Mouse (Mus musculus): ENCODE measurements around the gene Hk1. TPM values are rescaled to one million over a fixed set of nuclear protein-coding genes. Genes with fewer than 3 reads are reported as not detected.

The Hk1 gene
- polyA plus RNA-seq, 1 experiment from 2014 or later, result 28.2 TPM

GRCm38 (mm10) chr10:62258298-62258697 is 121.4 kb downstream of the Hk1 start:
- Histone ChIP-seq H3K4me3 (ENCODE audit: low read depth, low read length) (no peak overlapping the region), H3K27ac (ENCODE audit: low read depth, low read length) (no peak overlapping the region), H3K27me3 (ENCODE audit: control insufficient read depth, insufficient read depth, low read length) (no peaks in the 10 kb centered on the region), H3K9ac (ENCODE audit: low read length) (no peak overlapping the region), H3K4me2 (ENCODE audit: low read depth, low read length, severe bottlenecking) (no peak overlapping the region), H3K36me3 (ENCODE audit: control insufficient read depth, insufficient read depth, low read length) (no peaks in the 10 kb centered on the region), H3K4me1 (replicated peaks; ENCODE audit: control insufficient read depth, insufficient read depth, low read length) (no peaks in the 10 kb centered on the region), H3K9me3 (ENCODE audit: control insufficient read depth, low read length) (no peaks in the 10 kb centered on the region)
- DNase-seq (ENCODE audit: low spot score) (no peak), ATAC-seq (replicated peaks; ENCODE audit: low FRiP score) (no peak)
- WGBS, result 94% methylated on average over 5 of the region's 5 CpGs

DNA sequence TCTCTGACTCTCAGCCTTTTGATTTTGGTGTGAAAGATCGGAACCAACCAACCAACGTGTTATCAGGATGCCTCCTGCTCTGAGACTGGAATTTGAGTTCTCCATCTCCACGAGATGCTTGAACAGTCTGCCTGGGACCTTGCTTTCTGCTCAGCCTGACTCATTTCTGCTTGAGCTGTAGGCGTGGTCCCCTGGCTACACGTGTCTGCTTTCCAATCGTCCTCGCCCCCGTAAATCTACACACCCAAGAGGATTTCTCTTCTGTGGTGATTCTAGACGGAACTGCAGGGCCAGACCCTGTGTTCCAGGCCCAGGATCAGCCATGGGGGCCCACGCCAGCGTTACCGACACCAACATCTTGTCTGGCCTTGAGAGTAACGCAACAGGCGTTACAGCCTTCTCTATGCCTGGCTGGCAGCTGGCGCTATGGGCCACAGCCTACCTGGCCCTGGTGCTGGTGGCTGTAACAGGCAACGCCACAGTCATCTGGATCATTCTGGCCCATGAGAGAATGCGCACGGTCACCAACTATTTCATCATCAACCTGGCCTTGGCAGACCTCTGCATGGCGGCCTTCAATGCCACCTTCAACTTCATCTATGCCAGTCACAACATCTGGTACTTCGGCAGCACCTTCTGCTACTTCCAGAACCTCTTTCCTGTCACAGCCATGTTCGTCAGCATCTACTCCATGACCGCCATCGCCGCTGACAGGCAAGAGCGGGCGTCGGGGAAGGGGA is 127.0 kb downstream of the Hk1 start:
- no peak for ATAC-seq (replicated peaks; ENCODE audit: low FRiP score)
- no peak overlapping the region for H3K9ac ChIP-seq (ENCODE audit: low read length)
- H3K27me3 ChIP-seq (ENCODE audit: control insufficient read depth, insufficient read depth, low read length), result no peaks in the 10 kb centered on the region
- H3K4me1 ChIP-seq (replicated peaks; ENCODE audit: control insufficient read depth, insufficient read depth, low read length), result no peaks in the 10 kb centered on the region
- DNase-seq (ENCODE audit: low spot score), result no peak
- H3K36me3 ChIP-seq (ENCODE audit: control insufficient read depth, insufficient read depth, low read length), result no peaks in the 10 kb centered on the region
- H3K27ac ChIP-seq (ENCODE audit: low read depth, low read length), result no peak overlapping the region
- 89% methylated on average over 27 of the region's 27 CpGs for WGBS
- no peak overlapping the region for H3K4me3 ChIP-seq (ENCODE audit: low read depth, low read length)
- H3K4me2 ChIP-seq (ENCODE audit: low read depth, low read length, severe bottlenecking), result no peak overlapping the region
- no peaks in the 10 kb centered on the region for H3K9me3 ChIP-seq (ENCODE audit: control insufficient read depth, low read length)

- H3K4me2 ChIP-seq (ENCODE audit: low read depth, low read length, severe bottlenecking), result no peak within 1 kb of the TSS
- H3K27ac ChIP-seq (ENCODE audit: low read depth, low read length), result no peak within 1 kb of the TSS
- DNase-seq (ENCODE audit: low spot score) (no peak), ATAC-seq (replicated peaks; ENCODE audit: low FRiP score) (no peak)
- H3K9me3 ChIP-seq (ENCODE audit: control insufficient read depth, low read length), result no peaks in the 10 kb centered on the region
- H3K9ac ChIP-seq (ENCODE audit: low read length), result no peak within 1 kb of the TSS
- no peak within 1 kb of the TSS for H3K4me3 ChIP-seq (ENCODE audit: low read depth, low read length)
- no peaks in the 10 kb centered on the region for H3K36me3 ChIP-seq (ENCODE audit: control insufficient read depth, insufficient read depth, low read length)
- no peaks in the 10 kb centered on the region for H3K4me1 ChIP-seq (replicated peaks; ENCODE audit: control insufficient read depth, insufficient read depth, low read length)
- no peaks in the 10 kb centered on the region for H3K27me3 ChIP-seq (ENCODE audit: control insufficient read depth, insufficient read depth, low read length)
- WGBS, result 62% methylated on average over 12 of the region's 12 CpGs
Observed at GRCm38 (mm10) chr10:62252000-62252488, 127.7 kb downstream of the Hk1 start, which contains the start of gene Tacr2. Gene Tacr2 (plus strand): TSS chr10:62252438.

GRCm38 (mm10) chr10:62247815-62248214 is 131.9 kb downstream of the Hk1 start:
- Histone ChIP-seq H3K4me2 (ENCODE audit: low read depth, low read length, severe bottlenecking) (no peak overlapping the region), H3K27me3 (ENCODE audit: control insufficient read depth, insufficient read depth, low read length) (no peaks in the 10 kb centered on the region), H3K9me3 (ENCODE audit: control insufficient read depth, low read length) (no peaks in the 10 kb centered on the region), H3K4me3 (ENCODE audit: low read depth, low read length) (no peak overlapping the region), H3K4me1 (replicated peaks; ENCODE audit: control insufficient read depth, insufficient read depth, low read length) (no peaks in the 10 kb centered on the region), H3K27ac (ENCODE audit: low read depth, low read length) (no peak overlapping the region), H3K36me3 (ENCODE audit: control insufficient read depth, insufficient read depth, low read length) (no peaks in the 10 kb centered on the region), H3K9ac (ENCODE audit: low read length) (no peak overlapping the region)
- no peak for DNase-seq (ENCODE audit: low spot score)
- no peak for ATAC-seq (replicated peaks; ENCODE audit: low FRiP score)
- 80% methylated on average over 8 of the region's 8 CpGs for WGBS

DNA sequence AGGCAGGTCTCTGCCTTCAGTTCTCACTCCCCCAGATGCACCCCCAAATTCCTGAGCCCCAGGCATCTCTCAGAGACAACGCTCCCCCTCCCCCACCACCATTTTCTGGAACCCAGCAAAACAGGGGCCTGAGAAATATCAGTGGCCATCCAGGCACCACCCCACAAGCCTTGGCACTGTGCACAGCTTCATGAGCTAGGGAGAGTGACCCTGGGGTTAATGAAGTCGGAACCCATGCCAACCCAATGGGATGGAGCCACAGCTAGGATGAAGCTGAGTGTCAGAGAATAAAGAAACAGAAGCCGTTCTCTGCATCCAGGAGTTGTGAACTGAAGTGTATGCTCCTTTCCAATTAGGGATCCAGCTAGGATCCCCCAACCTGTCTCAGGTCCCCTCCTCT is 132.6 kb downstream of the Hk1 start:
- no peaks in the 10 kb centered on the region for H3K27me3 ChIP-seq (ENCODE audit: control insufficient read depth, insufficient read depth, low read length)
- H3K9ac ChIP-seq (ENCODE audit: low read length), result no peak overlapping the region
- WGBS, result 68% methylated on average over 3 of the region's 3 CpGs
- no peaks in the 10 kb centered on the region for H3K36me3 ChIP-seq (ENCODE audit: control insufficient read depth, insufficient read depth, low read length)
- DNase-seq (ENCODE audit: low spot score) (no peak), ATAC-seq (replicated peaks; ENCODE audit: low FRiP score) (no peak)
- no peak overlapping the region for H3K4me2 ChIP-seq (ENCODE audit: low read depth, low read length, severe bottlenecking)
- no peaks in the 10 kb centered on the region for H3K4me1 ChIP-seq (replicated peaks; ENCODE audit: control insufficient read depth, insufficient read depth, low read length)
- H3K4me3 ChIP-seq (ENCODE audit: low read depth, low read length), result no peak overlapping the region
- H3K27ac ChIP-seq (ENCODE audit: low read depth, low read length), result no peak overlapping the region
- no peaks in the 10 kb centered on the region for H3K9me3 ChIP-seq (ENCODE audit: control insufficient read depth, low read length)

DNA sequence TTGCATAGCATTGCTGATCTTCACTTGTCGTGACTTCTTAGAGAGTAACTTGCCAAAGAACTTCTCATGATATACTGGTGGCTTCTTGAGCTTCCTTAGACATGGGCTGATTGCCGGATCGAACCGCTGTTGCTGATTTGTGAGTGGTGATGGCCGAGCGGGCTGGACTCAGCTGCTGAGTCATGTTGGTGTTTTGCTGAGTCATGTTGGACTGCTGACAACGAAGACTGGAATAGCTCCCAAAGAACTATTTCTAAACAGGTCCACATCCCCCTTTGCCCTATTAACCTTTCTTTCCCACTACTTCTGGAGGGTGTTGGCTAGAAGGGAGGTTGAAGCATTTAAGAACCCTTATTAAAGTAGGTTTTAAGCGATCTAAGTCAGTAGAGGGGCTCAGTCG is 135.6 kb downstream of the Hk1 start:
- no peak for ATAC-seq (replicated peaks; ENCODE audit: low FRiP score)
- no peaks in the 10 kb centered on the region for H3K27me3 ChIP-seq (ENCODE audit: control insufficient read depth, insufficient read depth, low read length)
- WGBS, result 94% methylated on average over 9 of the region's 9 CpGs
- no peak overlapping the region for H3K4me2 ChIP-seq (ENCODE audit: low read depth, low read length, severe bottlenecking)
- H3K27ac ChIP-seq (ENCODE audit: low read depth, low read length), result no peak overlapping the region
- H3K36me3 ChIP-seq (ENCODE audit: control insufficient read depth, insufficient read depth, low read length), result no peaks in the 10 kb centered on the region
- DNase-seq (ENCODE audit: low spot score), result no peak
- H3K9ac ChIP-seq (ENCODE audit: low read length), result no peak overlapping the region
- no peaks in the 10 kb centered on the region for H3K9me3 ChIP-seq (ENCODE audit: control insufficient read depth, low read length)
- H3K4me1 ChIP-seq (replicated peaks; ENCODE audit: control insufficient read depth, insufficient read depth, low read length), result no peaks in the 10 kb centered on the region
- H3K4me3 ChIP-seq (ENCODE audit: low read depth, low read length), result no peak overlapping the region

DNA sequence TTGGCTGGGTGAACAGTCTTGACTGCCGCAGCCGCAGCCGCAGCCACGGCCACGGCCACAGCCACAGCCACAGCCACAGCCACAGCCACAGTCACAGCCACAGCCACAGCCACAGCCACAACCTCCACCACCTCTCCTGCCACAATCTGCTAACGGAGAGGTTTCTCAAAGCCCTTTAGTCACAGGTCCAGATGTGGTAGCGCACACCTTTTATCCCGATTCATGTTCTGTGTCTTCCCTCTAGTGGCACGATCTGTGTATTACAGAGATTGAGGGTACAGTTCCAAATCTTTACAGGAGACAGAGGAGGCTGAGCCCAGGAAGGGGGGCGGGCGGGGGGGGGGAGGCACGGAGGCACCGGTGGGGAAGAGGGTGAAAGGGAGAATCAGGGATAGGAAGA is 136.8 kb downstream of the Hk1 start:
- Histone ChIP-seq H3K9me3 (ENCODE audit: control insufficient read depth, low read length) (no peaks in the 10 kb centered on the region), H3K4me1 (replicated peaks; ENCODE audit: control insufficient read depth, insufficient read depth, low read length) (no peaks in the 10 kb centered on the region), H3K4me2 (ENCODE audit: low read depth, low read length, severe bottlenecking) (no peak overlapping the region), H3K9ac (ENCODE audit: low read length) (no peak overlapping the region), H3K36me3 (ENCODE audit: control insufficient read depth, insufficient read depth, low read length) (no peaks in the 10 kb centered on the region), H3K27me3 (ENCODE audit: control insufficient read depth, insufficient read depth, low read length) (no peaks in the 10 kb centered on the region), H3K4me3 (ENCODE audit: low read depth, low read length) (no peak overlapping the region), H3K27ac (ENCODE audit: low read depth, low read length) (no peak overlapping the region)
- 61% methylated on average over 13 of the region's 13 CpGs for WGBS
- no peak for DNase-seq (ENCODE audit: low spot score)
- no peak for ATAC-seq (replicated peaks; ENCODE audit: low FRiP score)

DNA sequence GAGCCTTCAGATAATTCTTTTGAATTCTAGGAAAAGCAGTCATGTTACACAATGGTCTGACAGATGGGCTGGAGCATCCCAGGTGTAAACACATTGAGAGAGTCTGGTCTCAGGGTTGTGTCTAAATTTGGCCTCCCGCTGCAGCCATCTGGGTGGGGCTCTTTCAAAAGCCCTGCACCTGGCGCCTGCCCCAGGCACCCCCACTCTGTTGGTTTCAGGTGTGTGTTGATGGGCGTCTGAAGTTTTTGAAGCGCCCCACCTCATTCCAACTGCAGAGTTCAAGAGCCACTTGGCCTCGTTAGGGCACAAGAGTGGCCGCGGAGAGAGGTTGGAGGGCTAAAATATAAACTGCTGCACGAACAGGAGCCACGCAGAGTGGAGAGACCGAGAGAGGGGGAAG is 137.3 kb downstream of the Hk1 start:
- H3K36me3 ChIP-seq (ENCODE audit: control insufficient read depth, insufficient read depth, low read length), result no peaks in the 10 kb centered on the region
- ATAC-seq (replicated peaks; ENCODE audit: low FRiP score), result no peak
- H3K4me2 ChIP-seq (ENCODE audit: low read depth, low read length, severe bottlenecking), result no peak overlapping the region
- no peaks in the 10 kb centered on the region for H3K9me3 ChIP-seq (ENCODE audit: control insufficient read depth, low read length)
- no peak overlapping the region for H3K4me3 ChIP-seq (ENCODE audit: low read depth, low read length)
- DNase-seq (ENCODE audit: low spot score), result no peak
- no peaks in the 10 kb centered on the region for H3K4me1 ChIP-seq (replicated peaks; ENCODE audit: control insufficient read depth, insufficient read depth, low read length)
- no peaks in the 10 kb centered on the region for H3K27me3 ChIP-seq (ENCODE audit: control insufficient read depth, insufficient read depth, low read length)
- no peak overlapping the region for H3K27ac ChIP-seq (ENCODE audit: low read depth, low read length)
- 80% methylated on average over 10 of the region's 10 CpGs for WGBS
- no peak overlapping the region for H3K9ac ChIP-seq (ENCODE audit: low read length)

DNA sequence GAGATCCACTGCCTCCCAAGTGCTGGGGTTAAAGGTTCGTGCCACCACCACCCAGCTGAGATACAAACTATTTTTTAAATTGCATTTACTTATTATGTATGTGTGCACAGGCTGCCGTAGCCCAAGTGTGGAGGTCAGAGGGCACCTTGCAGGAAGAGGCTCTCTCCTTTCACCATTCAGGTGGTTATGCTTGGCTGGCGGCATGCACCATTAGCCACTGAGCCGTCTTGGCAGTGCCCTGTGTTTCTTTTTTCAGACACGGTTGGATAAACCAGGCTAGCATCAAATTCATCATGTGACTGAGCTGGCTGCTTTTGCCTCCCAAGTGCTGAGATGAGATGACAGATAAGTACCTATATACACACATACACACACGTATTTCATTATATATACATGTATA is 140.4 kb downstream of the Hk1 start:
- Histone ChIP-seq H3K4me1 (replicated peaks; ENCODE audit: control insufficient read depth, insufficient read depth, low read length) (0 out of 2 replicates have a peak, but pooled peaks cover 2% of the 10 kb centered on the region), H3K27ac (ENCODE audit: low read depth, low read length) (no peak overlapping the region), H3K27me3 (ENCODE audit: control insufficient read depth, insufficient read depth, low read length) (no peaks in the 10 kb centered on the region), H3K36me3 (ENCODE audit: control insufficient read depth, insufficient read depth, low read length) (no peaks in the 10 kb centered on the region), H3K4me3 (ENCODE audit: low read depth, low read length) (no peak overlapping the region), H3K9ac (ENCODE audit: low read length) (no peak overlapping the region), H3K4me2 (ENCODE audit: low read depth, low read length, severe bottlenecking) (no peak overlapping the region), H3K9me3 (ENCODE audit: control insufficient read depth, low read length) (no peaks in the 10 kb centered on the region)
- ATAC-seq (replicated peaks; ENCODE audit: low FRiP score), result no peak
- 65% methylated on average over 6 of the region's 6 CpGs for WGBS
- DNase-seq (ENCODE audit: low spot score), result no peak

Measured in forebrain, embryonic 11.5 days (tissue).